Mouse (Mus musculus) left cerebral cortex, adult 8-10 months (tissue): ENCODE measurements around the gene Foxk1. TPM values are rescaled to one million over a fixed set of nuclear protein-coding genes. Genes with fewer than 3 reads are reported as not detected.
A peak's percentile ranks its signal among the peaks of the same experiment; 100 is the strongest.

Experiments
- DNase-seq, 2 experiments: peaks; one replicate each; pipeline ENCODE4 v3.0.0; 2022; ENCODE audit warnings: low spot score in 2 of 2
- total RNA-seq, 4 experiments: library from RNA; stranded (reverse); gene quantifications; 2 replicates each; pipeline ENCODE4 v1.2.4; 2022

Foxk1 gene
- total RNA-seq: 10 to 100 TPM; 39.6 to 43.1 (median 42.7) TPM

DNA sequence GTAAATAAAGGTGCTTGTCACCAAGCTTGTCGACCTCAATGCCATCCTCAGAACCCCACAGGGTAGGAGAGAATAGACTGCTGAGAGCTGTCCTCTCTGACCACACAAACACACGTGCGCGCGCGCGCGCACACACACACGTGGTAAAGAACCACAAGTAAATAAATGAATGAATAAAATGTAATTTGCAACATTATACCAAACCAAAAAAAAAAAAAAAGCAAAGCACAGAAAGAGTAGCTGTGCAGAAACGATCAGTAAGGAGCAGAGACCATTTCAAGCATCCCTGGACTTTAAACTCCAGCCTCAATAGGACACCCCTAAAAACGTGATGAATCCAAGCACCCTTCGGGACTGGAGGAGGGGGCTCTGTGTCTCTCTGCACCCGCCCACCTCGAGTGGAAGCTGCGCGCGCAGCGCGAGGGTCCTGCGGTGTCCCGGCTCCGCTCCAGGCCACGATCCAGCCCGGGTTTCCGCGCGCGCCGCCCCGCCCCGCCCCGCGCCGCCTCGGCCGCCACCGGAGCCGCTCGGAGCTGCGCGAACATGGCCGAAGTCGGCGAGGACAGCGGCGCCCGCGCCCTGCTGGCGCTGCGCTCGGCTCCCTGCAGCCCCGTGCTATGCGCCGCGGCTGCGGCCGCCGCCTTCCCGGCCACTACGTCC is at the start of gene Foxk1:
Foxk1 (plus strand) TSS at position 517 of the 660 bp plus-strand sequence.
- DNase-seq: peak; percentile 91 to 96

DNA sequence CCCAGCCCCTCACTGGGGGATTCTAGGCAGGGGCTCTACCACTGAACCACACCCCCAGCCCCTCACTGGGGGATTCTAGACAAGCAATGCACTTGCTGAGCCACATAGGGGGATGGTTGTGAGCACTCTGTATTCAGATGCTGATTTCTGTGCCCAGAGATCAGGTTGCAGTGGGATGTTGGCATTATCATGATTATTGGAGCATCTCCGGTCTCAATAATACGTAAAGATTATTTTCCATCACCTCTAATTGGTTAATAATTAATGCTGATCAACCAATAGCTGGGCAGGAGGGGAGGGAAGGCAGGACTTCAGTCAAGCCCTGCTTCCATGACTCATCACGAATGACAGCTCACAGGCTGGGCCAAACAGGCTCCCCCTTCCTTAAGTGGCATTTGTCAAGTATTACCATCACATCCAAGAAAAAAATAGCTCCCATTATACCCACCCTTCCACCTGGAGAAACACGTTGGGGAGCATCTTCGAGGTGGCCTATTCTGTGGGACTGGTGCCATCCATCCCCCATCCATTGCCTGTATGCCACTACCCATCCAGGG is 48.9 kb upstream of the Foxk1 start:
- no peak for DNase-seq

GRCm38 (mm10) chr5:142355144-142355543 is 46.2 kb upstream of the Foxk1 start:
- DNase-seq: no peak

DNA sequence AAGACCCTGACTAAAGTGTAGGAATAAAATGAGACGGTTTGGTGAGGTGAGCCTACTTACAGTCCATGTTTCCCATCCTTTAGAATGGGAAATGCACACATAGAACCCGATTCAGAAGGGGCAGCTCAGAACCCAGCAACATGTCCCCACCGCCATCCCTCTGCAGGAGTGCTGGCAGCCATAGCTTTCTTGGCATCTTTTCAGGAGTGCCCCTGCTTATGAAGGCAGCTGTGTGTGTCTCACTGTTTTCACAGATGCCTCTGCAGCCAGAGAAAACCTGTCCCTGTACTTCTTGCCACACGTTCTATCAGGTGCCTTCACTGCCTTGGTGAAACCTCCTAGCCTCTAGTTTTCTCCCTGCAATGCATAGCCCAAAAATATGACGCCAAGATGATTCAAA is 40.1 kb upstream of the Foxk1 start:
- DNase-seq: no peak

DNA sequence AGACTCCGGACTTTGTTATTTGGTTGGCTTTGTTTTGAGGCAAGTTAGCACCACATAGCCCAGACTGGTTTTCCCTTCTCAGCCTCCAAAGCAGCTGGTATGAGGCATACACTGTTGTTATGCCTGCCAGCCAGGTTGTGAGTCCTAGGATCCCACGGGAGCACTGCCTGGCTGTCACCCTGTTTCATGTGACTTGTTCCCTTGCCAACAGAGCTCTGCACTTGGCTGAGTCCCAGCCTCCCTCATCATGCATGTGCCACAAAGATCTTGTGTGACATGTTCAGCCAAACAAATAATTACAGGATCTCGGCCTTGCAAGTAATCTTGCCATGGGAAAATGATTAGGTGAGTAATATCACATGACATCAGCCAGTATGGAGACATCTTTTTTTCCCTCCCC is 38.4 kb upstream of the Foxk1 start:
- DNase-seq: no peak

DNA sequence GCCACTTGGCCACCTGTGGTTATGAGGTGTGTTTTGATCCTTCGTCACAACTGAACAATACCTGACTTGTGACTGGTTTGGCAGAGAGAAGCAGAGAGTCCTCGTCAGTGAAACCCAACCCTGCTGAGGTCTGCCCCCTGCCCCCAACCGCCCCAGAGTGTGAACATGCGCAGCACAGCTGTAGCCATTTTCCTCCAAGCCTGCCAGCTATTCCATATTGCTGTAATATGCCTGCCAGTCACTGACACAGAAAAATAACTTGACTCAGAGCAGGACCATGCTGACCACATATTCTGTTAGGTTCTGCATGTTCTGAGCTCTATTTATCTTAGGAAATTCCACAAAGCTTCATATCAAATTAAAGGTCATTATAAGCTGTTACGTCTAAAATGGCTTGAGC is 37.2 kb upstream of the Foxk1 start:
- no peak for DNase-seq

GRCm38 (mm10) chr5:142367085-142368081 is 33.9 kb upstream of the Foxk1 start:
- peak; percentile 95 to 100 for DNase-seq

DNA sequence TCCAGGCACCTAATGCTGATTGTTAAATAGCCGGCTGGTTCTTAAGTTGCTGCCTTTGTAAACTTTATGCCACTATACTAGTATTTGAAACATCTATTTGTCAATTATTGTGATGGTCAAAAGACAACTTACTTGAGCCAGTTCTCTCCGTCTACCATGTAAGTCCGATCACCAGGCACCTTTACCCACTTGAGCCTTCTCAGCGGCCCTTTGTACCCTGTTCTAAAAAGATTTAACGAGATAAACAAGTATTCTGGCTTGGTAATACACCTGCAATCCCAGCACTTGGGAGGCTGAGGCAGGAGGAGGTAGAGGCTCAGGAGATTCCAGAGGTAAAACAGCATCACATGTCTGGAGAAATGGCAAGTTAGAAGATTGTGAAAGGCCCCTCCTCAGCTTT is 33.2 kb upstream of the Foxk1 start:
- no peak for DNase-seq

DNA sequence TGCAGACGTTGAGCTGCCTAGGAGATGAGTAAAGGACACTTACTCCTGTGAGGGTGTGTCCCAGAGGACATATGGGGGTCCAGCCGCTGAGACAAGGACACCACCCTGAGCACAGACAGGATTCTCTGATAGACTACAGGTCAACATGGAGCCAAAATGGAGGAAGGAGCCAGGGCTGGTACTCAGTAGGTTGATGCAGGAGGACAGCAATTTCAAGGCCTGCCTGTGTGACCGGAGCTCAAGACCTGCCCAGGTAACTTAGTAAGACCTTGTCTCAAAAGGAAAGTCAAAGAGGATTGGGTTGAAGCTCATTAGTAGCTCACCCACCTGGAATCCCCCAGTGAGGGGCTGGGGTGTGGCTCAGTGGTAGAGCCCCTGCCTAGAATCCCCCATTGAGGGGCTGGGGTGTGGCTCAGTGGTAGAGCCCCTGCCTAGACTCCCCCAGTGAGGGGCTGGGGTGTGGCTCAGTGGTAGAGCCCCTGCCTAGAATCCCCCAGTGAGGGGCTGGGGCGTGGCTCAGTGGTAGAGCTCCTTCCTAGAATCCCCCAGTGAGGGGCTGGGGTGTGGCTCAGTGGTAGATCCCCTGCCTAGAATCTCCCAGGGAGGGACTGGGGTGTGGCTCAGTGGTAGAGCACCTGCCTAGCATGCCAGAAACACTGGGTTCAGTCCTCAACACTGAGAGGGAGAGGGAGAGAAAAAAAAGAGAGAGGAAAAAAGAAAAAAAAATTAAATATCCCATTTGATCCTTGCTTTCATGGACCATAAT is 30.7 kb upstream of the Foxk1 start:
- DNase-seq: no peak

GRCm38 (mm10) chr5:142371172-142372155 is 29.8 kb upstream of the Foxk1 start:
- DNase-seq: no peak

DNA sequence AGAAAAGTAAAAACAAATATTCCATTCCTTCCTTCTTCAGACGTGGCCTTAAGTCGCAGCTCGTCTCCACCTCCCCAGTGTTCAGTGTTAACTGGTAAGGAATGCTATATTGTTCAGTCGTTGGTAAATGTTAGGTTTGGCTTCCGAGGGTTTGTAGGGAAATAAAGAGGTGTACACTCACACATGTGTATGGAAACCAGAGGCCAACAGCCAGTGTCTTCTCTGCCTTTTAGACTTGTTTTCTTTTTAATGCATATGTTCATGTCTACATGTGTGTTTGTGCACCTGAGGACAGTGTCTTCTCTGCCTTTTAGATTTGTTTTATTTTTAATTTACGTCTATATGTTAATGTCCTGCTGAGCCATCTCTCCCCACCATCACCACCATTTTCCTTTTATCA is 29.1 kb upstream of the Foxk1 start:
- no peak for DNase-seq

- no peak for DNase-seq
Observed at GRCm38 (mm10) chr5:142374343-142374742, 27.0 kb upstream of the Foxk1 start.

DNA sequence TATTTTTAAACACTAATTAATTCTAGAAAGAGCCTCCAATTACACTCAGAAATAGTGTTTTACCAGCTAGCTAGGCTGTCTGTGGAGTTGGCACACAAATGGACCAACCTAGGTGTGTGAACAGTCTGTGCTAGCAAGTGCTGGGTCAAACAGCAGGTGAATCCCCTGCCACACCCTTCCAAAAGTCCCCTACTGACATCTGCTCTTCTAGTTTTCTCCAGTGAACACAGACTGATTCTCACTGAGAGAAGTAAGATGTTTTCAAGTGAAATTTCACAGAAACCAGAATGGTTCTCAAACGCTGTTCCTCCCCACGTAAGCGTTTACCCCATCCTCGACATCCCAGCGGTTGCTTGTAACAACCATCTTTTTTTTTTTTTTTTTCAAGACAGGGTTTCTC is 25.7 kb upstream of the Foxk1 start:
- DNase-seq: no peak

- peak in 1 of 2 experiments; percentile 25 for DNase-seq
Observed at GRCm38 (mm10) chr5:142376071-142376470, 25.2 kb upstream of the Foxk1 start.

DNA sequence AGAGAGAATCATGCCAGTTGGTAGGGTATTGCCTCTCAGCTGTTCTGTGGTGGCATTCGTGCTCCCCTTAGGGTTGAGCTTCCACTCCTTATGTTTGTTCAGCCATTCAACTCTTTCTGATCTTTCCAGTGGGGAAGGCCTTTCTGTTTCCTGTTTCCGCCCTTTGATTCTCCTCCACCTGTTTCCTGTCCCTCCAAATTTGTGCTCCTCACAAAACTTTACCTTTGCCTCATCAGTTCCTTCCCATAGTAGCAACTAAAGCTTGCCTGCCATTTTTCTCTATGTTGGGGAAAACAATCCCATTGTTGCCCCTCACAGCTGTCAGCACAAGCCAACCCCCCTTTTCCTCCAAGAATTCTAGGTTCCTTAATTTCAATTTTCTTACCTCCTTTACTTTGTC is 23.2 kb upstream of the Foxk1 start:
- no peak for DNase-seq

- peak in 1 of 2 experiments; percentile 25 for DNase-seq
Observed at GRCm38 (mm10) chr5:142380491-142380890, 20.8 kb upstream of the Foxk1 start.

DNA sequence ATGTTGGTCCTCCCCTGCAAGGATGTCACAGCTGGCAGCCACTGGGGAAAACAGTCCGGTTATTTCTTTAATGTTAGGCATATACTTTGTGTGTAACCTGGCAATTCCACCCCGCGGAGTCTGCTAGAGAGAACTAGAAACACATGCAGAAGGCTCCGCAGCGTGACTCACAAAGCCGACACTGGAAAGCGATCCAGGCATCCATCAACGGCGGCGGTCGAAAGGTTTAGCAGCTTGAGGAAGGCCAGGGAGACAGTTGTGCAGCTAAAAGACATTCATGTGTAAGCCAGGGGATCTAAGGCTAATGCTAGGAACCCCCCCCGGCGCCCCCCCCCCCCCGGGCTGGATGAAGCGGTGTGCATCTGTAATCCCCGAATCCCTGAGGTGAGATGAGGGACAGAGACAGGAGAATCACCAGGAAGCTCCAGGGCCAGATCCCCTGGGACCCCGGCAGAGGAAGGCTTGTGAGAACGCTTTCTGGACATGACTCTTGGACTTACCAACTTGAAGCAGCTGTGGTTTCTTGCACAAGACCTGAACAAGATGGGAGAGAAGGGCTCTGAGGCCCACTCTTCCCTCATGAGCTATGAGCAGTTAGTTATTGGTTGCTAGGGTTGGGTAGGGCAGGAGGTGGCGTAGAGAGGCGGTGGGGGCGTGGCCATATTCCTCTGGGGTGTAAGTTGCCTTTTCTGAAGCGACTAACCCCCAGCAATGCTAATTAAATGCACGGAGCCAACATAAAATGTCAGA is 16.2 kb upstream of the Foxk1 start:
- DNase-seq: no peak

GRCm38 (mm10) chr5:142386329-142386728 is 15.0 kb upstream of the Foxk1 start:
- no peak for DNase-seq
